Mouse (Mus musculus) lung, adult 2 months (tissue): ENCODE data around the gene Gm28269.
A peak's percentile ranks its signal among the peaks of the same experiment; 100 is the strongest.

Experiments used
- CTCF ChIP-seq: fragments of 200-500 bp; IDR thresholded peaks from 2 replicates; pipeline ENCODE4 v1.5.1; 2011; ENCODE audit warnings: mild to moderate bottlenecking, low read length, control low read depth; ENCODE audit not compliant: insufficient read depth
- POLR2A ChIP-seq: fragments of 200-500 bp; IDR thresholded peaks from 2 replicates; pipeline ENCODE4 v1.6.1; 2011; ENCODE audit warnings: low read depth, mild to moderate bottlenecking, control low read depth, low read length, borderline replicate concordance; ENCODE audit errors: extremely low read depth

- TF ChIP-seq POLR2A (peak; percentile 72; the same call in 1 of the 2 replicates), CTCF (no peak)
Observed at GRCm38 (mm10) chrX:21714829-21715228, 30.1 kb downstream of the Gm28269 start, which contains the start of gene Slc6a14.
